Mouse (Mus musculus) erythroblast, embryonic 14.5 days (primary cell): ENCODE results near the gene Cacnb2.

Source experiments
- GATA1 ChIP-seq: IDR thresholded peaks from 2 replicates; pipeline ENCODE4 v1.6.1; 2012; ENCODE audit warnings: low read length, inconsistent platforms, mixed read lengths
- TAL1 ChIP-seq: IDR thresholded peaks from 3 replicates; pipeline ENCODE4 v1.6.1; 2012; ENCODE audit warnings: low read length, inconsistent platforms, mixed read lengths

DNA sequence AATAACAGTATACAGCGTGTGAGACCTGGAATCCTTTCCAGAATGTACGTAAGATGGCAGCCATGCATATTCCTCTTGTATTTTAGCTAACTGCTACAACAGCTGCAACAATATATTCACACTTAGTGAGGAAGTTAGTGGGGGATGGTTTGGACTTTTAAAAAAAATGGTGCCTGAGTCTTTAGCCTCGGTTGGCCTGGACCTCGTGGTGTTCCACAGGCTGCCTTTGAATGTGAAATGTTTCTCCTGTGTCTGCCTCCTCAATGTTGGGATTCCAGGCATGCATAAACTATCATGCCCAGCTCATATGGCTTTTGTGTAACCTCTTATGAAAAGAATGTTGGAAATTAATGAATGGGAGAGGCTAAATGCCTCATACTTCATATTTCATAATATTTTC, 100.8 kb downstream of the Cacnb2 start:
- TF ChIP-seq GATA1 (no peak), TAL1 (no peak)
